Mouse (Mus musculus) cerebellum, adult 2 months (tissue): ENCODE measurements at regions not wholly inside any gene's neighbourhood (a gene's known extent, or its start where the extent isn't known, plus 50 kb on each side); places are given as distances from the start of the nearest gene placed in this dataset.

Experiments used
- DNase-seq, 2 experiments: peaks; one replicate each; pipeline ENCODE4 v3.0.0; 2021
- H3K27ac ChIP-seq: fragments of 200-500 bp; 2 replicates; pipeline ENCODE4 v1.5.1; 2012; ENCODE audit warnings: low read length, control low read depth, inconsistent platforms; ENCODE audit not compliant: insufficient read depth
- H3K27me3 ChIP-seq: fragments of 200-500 bp; 2 replicates; pipeline ENCODE4 v1.6.1; 2012; ENCODE audit warnings: inconsistent platforms, mild to moderate bottlenecking, low read length, moderate library complexity; ENCODE audit not compliant: control insufficient read depth, insufficient read depth
- H3K4me1 ChIP-seq: fragments of 200-500 bp; 2 replicates; pipeline ENCODE4 v1.6.1; 2011; ENCODE audit warnings: low read length; ENCODE audit not compliant: control insufficient read depth, insufficient read depth
- H3K4me3 ChIP-seq: fragments of 200-500 bp; replicated peaks from 2 replicates; pipeline ENCODE3; 2011; ENCODE audit warnings: mild to moderate bottlenecking, low read depth, low read length, control low read depth; ENCODE audit not compliant: insufficient read depth
- CTCF ChIP-seq: fragments of 200-500 bp; IDR thresholded peaks from 2 replicates; pipeline ENCODE4 v1.5.1; 2011; ENCODE audit warnings: low read depth, mild to moderate bottlenecking, control low read depth, low read length, moderate library complexity, borderline replicate concordance; ENCODE audit not compliant: insufficient read depth
- POLR2A ChIP-seq: fragments of 200-500 bp; IDR thresholded peaks from 2 replicates; pipeline ENCODE4 v1.6.1; 2011; ENCODE audit warnings: low read length, control low read depth, borderline replicate concordance; ENCODE audit not compliant: insufficient read depth
- WGBS: fragments of 180-500 bp; shearing (Covaris S2); methylation state at CpG from one replicate; pipeline ENCODE4 v1.1.7; 2018; 5-methylcytosine and 5-hydroxymethylcytosine counted together

DNA sequence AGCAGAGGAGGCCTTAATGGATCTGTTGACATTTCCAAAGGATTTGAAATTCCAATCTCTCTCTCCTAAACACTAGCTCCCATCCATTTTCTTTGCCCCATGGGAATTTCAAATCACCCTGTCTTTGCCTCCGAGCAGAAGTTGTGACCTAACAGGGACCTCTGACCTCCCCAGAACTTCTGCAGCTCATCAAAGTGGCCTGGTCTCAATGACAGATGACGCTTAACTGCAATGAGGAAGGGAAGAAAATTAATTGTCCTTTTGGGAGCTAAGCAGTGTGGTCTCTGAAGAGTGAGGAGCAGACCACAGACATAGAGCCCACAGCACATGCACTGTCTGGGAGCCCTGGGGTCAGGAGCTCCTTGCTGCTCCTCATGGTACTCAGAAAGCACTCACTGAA lies 155.3 kb downstream of the Tox3 start:
- 63% methylated on average over 2 of the region's 2 CpGs for WGBS
- TF ChIP-seq POLR2A (no peak), CTCF (no peak)
- no peak for DNase-seq

GRCm38 (mm10) chr8:90182807-90183206 lies 165.3 kb downstream of the Tox3 start:
- 68% methylated on average over 6 of the region's 6 CpGs for whole genome bisulfite sequencing
- Histone ChIP-seq H3K4me3 (no peak overlapping the region), H3K27ac (no peak overlapping the region), H3K27me3 (no peaks in the 10 kb centered on the region; the same call in 1 of the 2 replicates), H3K4me1 (no peaks in the 10 kb centered on the region)
- no peak for DNase-seq
- TF ChIP-seq CTCF (no peak), POLR2A (no peak)

More for the DNA sequence above, 155.3 kb downstream of the Tox3 start:
- Histone ChIP-seq H3K27me3 (no peaks in the 10 kb centered on the region; the same call in 1 of the 2 replicates), H3K4me1 (no peaks in the 10 kb centered on the region), H3K27ac (no peak overlapping the region), H3K4me3 (no peak overlapping the region)

DNA sequence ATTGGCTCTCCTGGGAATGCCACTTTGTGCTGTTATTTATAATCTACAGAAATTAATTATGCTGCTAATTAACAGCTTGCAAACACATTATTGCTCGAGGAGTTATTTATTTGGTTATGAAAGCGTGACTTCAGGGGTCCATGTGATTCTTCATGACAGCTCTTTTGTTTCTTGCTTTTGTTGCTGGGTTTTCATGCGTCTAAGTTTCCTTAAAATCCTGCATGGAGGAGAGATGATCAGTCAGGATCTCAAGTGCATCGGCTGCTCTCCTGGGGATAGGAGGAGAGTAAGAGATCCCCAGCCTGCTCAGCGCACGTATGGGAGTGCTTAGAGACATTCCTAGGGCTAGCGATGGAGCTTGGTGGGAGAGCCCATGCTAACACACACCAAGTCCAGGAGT lies 171.4 kb downstream of the Tox3 start:
- no peak for DNase-seq
- Histone ChIP-seq H3K4me3 (no peak overlapping the region), H3K27me3 (no peaks in the 10 kb centered on the region; the same call in 1 of the 2 replicates), H3K27ac (no peak overlapping the region), H3K4me1 (no peaks in the 10 kb centered on the region)
- no peak for TF ChIP-seq POLR2A
- no peak for TF ChIP-seq CTCF
- WGBS, result 51% methylated on average over 7 of the region's 7 CpGs

DNA sequence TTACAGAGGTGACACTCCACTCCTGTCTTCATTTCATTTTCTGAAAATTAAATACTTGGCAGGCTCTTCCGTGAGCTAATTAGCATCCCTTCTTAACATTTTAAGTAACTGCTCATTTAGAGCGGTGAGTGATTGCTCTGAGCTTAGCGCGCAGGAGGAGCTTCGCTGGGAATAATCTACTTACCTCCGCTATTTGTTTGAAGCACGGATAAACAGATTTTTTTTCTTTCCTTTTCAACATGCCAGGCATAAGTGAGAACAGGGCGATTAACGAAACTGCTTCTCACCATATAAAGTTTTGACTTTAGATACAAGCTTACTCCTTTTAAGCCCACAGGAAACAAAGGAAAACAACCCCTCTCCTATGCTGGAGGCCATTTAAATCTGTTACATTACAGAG lies 171.8 kb downstream of the Tox3 start:
- no peak for DNase-seq
- TF ChIP-seq CTCF, result no peak
- WGBS, result 45% methylated on average over 9 of the region's 9 CpGs
- Histone ChIP-seq H3K4me3 (no peak overlapping the region), H3K27ac (no peak overlapping the region), H3K27me3 (no peaks in the 10 kb centered on the region; the same call in 1 of the 2 replicates), H3K4me1 (no peaks in the 10 kb centered on the region)

- Histone ChIP-seq H3K27ac (no peak overlapping the region), H3K4me1 (no peaks in the 10 kb centered on the region), H3K4me3 (no peak overlapping the region), H3K27me3 (no peaks in the 10 kb centered on the region; the same call in 1 of the 2 replicates)
- no peak for DNase-seq
- 95% methylated on average over 2 of the region's 2 CpGs for WGBS
- TF ChIP-seq CTCF (no peak), POLR2A (no peak)
These were observed 181.5 kb downstream of the Tox3 start for GRCm38 (mm10) chr8:90166639-90167038.

GRCm38 (mm10) chr8:90151477-90151876 lies 196.7 kb downstream of the Tox3 start:
- Histone ChIP-seq H3K4me1 (peaks cover 8% of the 10 kb centered on the region), H3K27me3 (no peaks in the 10 kb centered on the region; the same call in 1 of the 2 replicates), H3K4me3 (no peak overlapping the region), H3K27ac (no peak overlapping the region)
- DNase-seq, result peak; percentile 70 to 89
- WGBS, result 9% methylated on average over 5 of the region's 5 CpGs
- TF ChIP-seq POLR2A, result no peak
- no peak for TF ChIP-seq CTCF

- Histone ChIP-seq H3K4me3 (no peak overlapping the region), H3K27me3 (no peaks in the 10 kb centered on the region; the same call in 1 of the 2 replicates), H3K27ac (no peak overlapping the region), H3K4me1 (peaks cover 8% of the 10 kb centered on the region)
- 16% methylated on average over 6 of the region's 6 CpGs for WGBS
- peak; percentile 15 to 44 for DNase-seq
- TF ChIP-seq CTCF, result no peak
- no peak for TF ChIP-seq POLR2A
These were observed 198.2 kb downstream of the Tox3 start for GRCm38 (mm10) chr8:90149903-90150302.

GRCm38 (mm10) chr8:90134626-90135025 lies 213.5 kb downstream of the Tox3 start:
- 83% methylated on average over 5 of the region's 5 CpGs for WGBS
- TF ChIP-seq CTCF (no peak), POLR2A (no peak)
- Histone ChIP-seq H3K4me1 (no peaks in the 10 kb centered on the region), H3K27ac (no peak overlapping the region), H3K4me3 (no peak overlapping the region), H3K27me3 (no peaks in the 10 kb centered on the region)
- no peak for DNase-seq

DNA sequence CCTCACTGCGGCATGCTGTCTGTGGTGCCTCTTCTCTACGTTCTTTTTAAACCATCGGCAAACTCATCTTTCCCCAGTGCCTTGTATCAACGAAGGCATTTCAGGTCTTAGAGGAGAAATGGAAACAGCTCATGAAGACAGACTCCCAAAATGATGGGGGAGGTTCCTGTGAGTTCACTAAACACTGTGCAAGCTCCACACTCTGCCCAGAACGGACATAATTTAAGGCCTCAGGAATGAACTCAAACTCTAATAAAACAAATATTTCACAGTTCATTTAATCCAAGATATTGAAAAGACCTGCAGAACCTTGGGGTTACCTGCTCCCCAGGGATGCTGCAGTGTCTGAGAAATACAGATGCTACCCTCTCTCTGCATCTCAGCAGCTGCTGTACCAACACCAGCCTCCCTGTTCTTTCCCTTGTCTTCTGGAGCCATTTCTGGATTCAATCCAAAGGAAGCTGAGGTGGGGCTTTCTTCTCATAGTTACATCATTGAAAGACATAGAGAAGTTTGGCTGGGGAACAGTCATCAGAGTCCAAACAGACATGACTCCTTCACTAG lies 217.4 kb downstream of the Tox3 start:
- TF ChIP-seq CTCF (no peak), POLR2A (no peak)
- Histone ChIP-seq H3K27ac (no peak overlapping the region), H3K4me1 (no peaks in the 10 kb centered on the region), H3K27me3 (no peaks in the 10 kb centered on the region), H3K4me3 (no peak overlapping the region)
- DNase-seq, result no peak
- 88% methylated on average over 5 of the region's 5 CpGs for WGBS
